In the genomic region with DNA sequence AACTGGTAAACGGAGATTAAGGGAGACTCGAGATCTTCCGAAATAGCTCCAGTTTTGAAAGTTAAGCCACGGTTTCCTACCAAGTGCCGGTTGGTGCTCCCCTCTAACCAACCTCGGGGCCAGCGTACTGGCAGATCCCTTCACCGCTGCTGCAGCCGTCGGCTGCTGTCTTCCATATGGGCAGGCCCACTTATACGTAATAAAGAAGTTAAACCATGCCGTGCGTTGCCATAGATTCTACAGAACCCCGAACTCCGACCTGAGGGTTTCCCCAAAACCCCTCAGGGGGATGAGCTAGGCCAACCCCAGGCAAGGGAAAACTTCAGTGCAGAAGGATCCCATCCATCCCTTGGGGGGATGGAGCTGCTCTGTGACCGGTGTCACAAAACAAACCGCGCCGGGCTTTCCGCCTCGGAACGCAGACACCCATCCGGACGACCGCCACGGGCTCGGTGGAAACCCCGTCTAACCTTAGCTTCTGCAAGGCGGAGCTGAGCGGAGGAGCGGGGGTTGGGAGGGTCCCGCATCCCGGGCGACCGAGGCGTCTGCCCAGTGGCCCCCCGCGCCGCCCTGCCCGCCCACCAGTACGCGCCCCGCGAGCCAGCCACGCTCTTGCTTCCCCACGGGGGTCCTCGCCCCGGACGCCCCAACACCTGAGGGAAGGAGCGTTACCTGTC, we compare ENCODE assay signal across 8 mouse cellular contexts. TPM values are rescaled to one million over a fixed set of nuclear protein-coding genes. Genes with fewer than 3 reads are reported as not detected.
A peak's percentile ranks its signal among the peaks of the same experiment; 100 is the strongest.
DNase-seq lines count a peak whose midpoint lies in the region; ATAC-seq and TF ChIP-seq lines count a peak whose summit lies in the region.

No protein-coding gene starts in this region.

- no peaks in the 10 kb centered on the region for H3K27me3 ChIP-seq in neural tube, embryonic 11.5 days (ENCODE audit: control insufficient read depth, insufficient read depth, low read length)
- H3K27me3 ChIP-seq in forebrain, postnatal 0 days (ENCODE audit: insufficient read depth, low read length): no peaks in the 10 kb centered on the region
- H3K27me3 ChIP-seq in hindbrain, embryonic 14.5 days (ENCODE audit: control insufficient read depth, insufficient read depth, low read length): peaks cover 6% of the 10 kb centered on the region; the same call in 1 of the 2 replicates
- H3K27me3 ChIP-seq in limb, embryonic 12.5 days: no peaks in the 10 kb centered on the region
- H3K27me3 ChIP-seq in midbrain, embryonic 12.5 days: no peaks in the 10 kb centered on the region
- no peaks in the 10 kb centered on the region for H3K27me3 ChIP-seq in stomach, embryonic 15.5 days (replicated peaks)

- peak overlapping the region; percentile 78 for H3K27ac ChIP-seq in neural tube, embryonic 11.5 days (ENCODE audit: low read depth, low read length)
- H3K27ac ChIP-seq in bone marrow, adult 2 months (ENCODE audit: control insufficient read depth, insufficient read depth, low read depth, low read length, poor library complexity): peak overlapping the region; percentile 74
- H3K27ac ChIP-seq in forebrain, postnatal 0 days (ENCODE audit: low read depth, low read length): peak overlapping the region; percentile 90
- peak overlapping the region; percentile 80 for H3K27ac ChIP-seq in hindbrain, embryonic 14.5 days
- peak overlapping the region; percentile 96 for H3K27ac ChIP-seq in limb, embryonic 12.5 days
- peak overlapping the region; percentile 92 for H3K27ac ChIP-seq in midbrain, embryonic 12.5 days (replicated peaks)
- H3K27ac ChIP-seq in stomach, embryonic 15.5 days: peak overlapping the region; percentile 94

- H3K9me3 ChIP-seq in neural tube, embryonic 11.5 days (ENCODE audit: control insufficient read depth, low read length): no peaks in the 10 kb centered on the region
- no peaks in the 10 kb centered on the region for H3K9me3 ChIP-seq in forebrain, postnatal 0 days (ENCODE audit: low read length)
- no peaks in the 10 kb centered on the region for H3K9me3 ChIP-seq in hindbrain, embryonic 14.5 days (ENCODE audit: control insufficient read depth, low read length)
- H3K9me3 ChIP-seq in limb, embryonic 12.5 days: no peaks in the 10 kb centered on the region
- no peaks in the 10 kb centered on the region for H3K9me3 ChIP-seq in midbrain, embryonic 12.5 days
- no peaks in the 10 kb centered on the region for H3K9me3 ChIP-seq in stomach, embryonic 15.5 days

- TF ChIP-seq CTCF in bone marrow, adult 2 months (IDR thresholded peaks at IDR 0.05; ENCODE audit: control insufficient read depth, insufficient read depth, low read length): no peak
- TF ChIP-seq CTCF in forebrain, postnatal 0 days (IDR thresholded peaks at IDR 0.05; ENCODE audit: low read depth): no peak

- DNase-seq in neural tube, embryonic 11.5 days (ENCODE audit: low spot score): peak; percentile 51
- no peak for DNase-seq in neural tube, embryonic 10.5 days (ENCODE audit: extremely low spot score, low spot score)
- DNase-seq in forebrain, postnatal 0 days: peak; percentile 45
- DNase-seq in hindbrain, embryonic 14.5 days (ENCODE audit: low spot score): peak; percentile 26

- no peak for TF ChIP-seq POLR2A in bone marrow, adult 2 months (IDR thresholded peaks at IDR 0.05; ENCODE audit: borderline replicate concordance, control insufficient read depth, low read depth, low read length)

- peak overlapping the region; percentile 73 for H3K4me2 ChIP-seq in neural tube, embryonic 11.5 days (ENCODE audit: low read depth)
- peak overlapping the region; percentile 63 for H3K4me2 ChIP-seq in forebrain, postnatal 0 days (ENCODE audit: low read depth)
- H3K4me2 ChIP-seq in hindbrain, embryonic 14.5 days (replicated peaks): peak overlapping the region; percentile 63
- peak overlapping the region; percentile 68 for H3K4me2 ChIP-seq in limb, embryonic 12.5 days
- H3K4me2 ChIP-seq in midbrain, embryonic 12.5 days (replicated peaks): peak overlapping the region; percentile 77
- peak overlapping the region; percentile 75 for H3K4me2 ChIP-seq in stomach, embryonic 15.5 days

- no peaks in the 10 kb centered on the region for H3K4me1 ChIP-seq in neural tube, embryonic 11.5 days (ENCODE audit: control insufficient read depth, insufficient read depth, low read length)
- no peaks in the 10 kb centered on the region for H3K4me1 ChIP-seq in bone marrow, adult 2 months (ENCODE audit: control insufficient read depth, insufficient read depth, low read length)
- H3K4me1 ChIP-seq in forebrain, postnatal 0 days (ENCODE audit: insufficient read depth): 0 out of 2 replicates have a peak, but pooled peaks cover 3% of the 10 kb centered on the region
- H3K4me1 ChIP-seq in hindbrain, embryonic 14.5 days (replicated peaks; ENCODE audit: control insufficient read depth, insufficient read depth, low read length): peaks cover 4% of the 10 kb centered on the region; the same call in 1 of the 2 replicates
- no peaks in the 10 kb centered on the region for H3K4me1 ChIP-seq in limb, embryonic 12.5 days (replicated peaks)
- H3K4me1 ChIP-seq in midbrain, embryonic 12.5 days: 0 out of 2 replicates have a peak, but pooled peaks cover 4% of the 10 kb centered on the region
- no peaks in the 10 kb centered on the region for H3K4me1 ChIP-seq in stomach, embryonic 15.5 days

- H3K4me3 ChIP-seq in neural tube, embryonic 11.5 days (ENCODE audit: low read depth, low read length): peak overlapping the region; percentile 80
- peak overlapping the region; percentile 88 for H3K4me3 ChIP-seq in bone marrow, adult 2 months (replicated peaks; ENCODE audit: control insufficient read depth, low read depth, low read length)
- H3K4me3 ChIP-seq in forebrain, postnatal 0 days (ENCODE audit: low read depth, low read length): peak overlapping the region; percentile 66
- H3K4me3 ChIP-seq in hindbrain, embryonic 14.5 days (replicated peaks; ENCODE audit: low read length): peak overlapping the region; percentile 94
- peak overlapping the region; percentile 93 for H3K4me3 ChIP-seq in limb, embryonic 12.5 days (replicated peaks)
- H3K4me3 ChIP-seq in midbrain, embryonic 12.5 days: peak overlapping the region; percentile 72
- H3K4me3 ChIP-seq in stomach, embryonic 15.5 days (replicated peaks): peak overlapping the region; percentile 99

- WGBS in neural tube, embryonic 11.5 days: under 1% methylated on average over 48 of the region's 50 CpGs
- under 1% methylated on average over 47 of the region's 50 CpGs for WGBS in bone marrow, adult 2 months
- WGBS in forebrain, postnatal 0 days: 0% methylated on average over 48 of the region's 50 CpGs
- under 1% methylated on average over 35 of the region's 50 CpGs for WGBS in hindbrain, embryonic 14.5 days
- WGBS in limb, embryonic 12.5 days: under 1% methylated on average over 49 of the region's 50 CpGs
- WGBS in midbrain, embryonic 12.5 days: under 1% methylated on average over 38 of the region's 50 CpGs
- WGBS in stomach, embryonic 15.5 days: under 1% methylated on average over 49 of the region's 50 CpGs

- H3K9ac ChIP-seq in neural tube, embryonic 11.5 days (ENCODE audit: low read length): peak overlapping the region; percentile 68
- H3K9ac ChIP-seq in forebrain, postnatal 0 days: peak overlapping the region; percentile 79
- peak overlapping the region; percentile 84 for H3K9ac ChIP-seq in hindbrain, embryonic 14.5 days
- H3K9ac ChIP-seq in limb, embryonic 12.5 days (replicated peaks): peak overlapping the region; percentile 88
- peak overlapping the region; percentile 78 for H3K9ac ChIP-seq in midbrain, embryonic 12.5 days (replicated peaks)
- peak overlapping the region; percentile 78 for H3K9ac ChIP-seq in stomach, embryonic 15.5 days

- no peaks in the 10 kb centered on the region for H3K36me3 ChIP-seq in neural tube, embryonic 11.5 days (ENCODE audit: control insufficient read depth, insufficient read depth, low read length)
- H3K36me3 ChIP-seq in forebrain, postnatal 0 days (ENCODE audit: insufficient read depth): no peaks in the 10 kb centered on the region
- H3K36me3 ChIP-seq in hindbrain, embryonic 14.5 days (replicated peaks; ENCODE audit: control insufficient read depth, insufficient read depth): no peaks in the 10 kb centered on the region
- no peaks in the 10 kb centered on the region; the same call in 1 of the 2 replicates for H3K36me3 ChIP-seq in limb, embryonic 12.5 days
- H3K36me3 ChIP-seq in midbrain, embryonic 12.5 days: no peaks in the 10 kb centered on the region
- no peaks in the 10 kb centered on the region for H3K36me3 ChIP-seq in stomach, embryonic 15.5 days

- ATAC-seq in neural tube, embryonic 11.5 days (ENCODE audit: insufficient read depth, low FRiP score, low TSS enrichment): no peak; the same call in 1 of the 2 replicates
- ATAC-seq in forebrain, postnatal 0 days: peak; percentile 19
- ATAC-seq in hindbrain, embryonic 14.5 days (ENCODE audit: low FRiP score): peak; percentile 42
- ATAC-seq in limb, embryonic 12.5 days (ENCODE audit: insufficient number of reproducible peaks, insufficient read depth, low FRiP score, low TSS enrichment, low read depth): peak; percentile 44
- ATAC-seq in midbrain, embryonic 12.5 days (ENCODE audit: low FRiP score, low read depth): peak; percentile 59
- peak; percentile 8; the same call in 1 of the 2 replicates for ATAC-seq in stomach, embryonic 15.5 days (ENCODE audit: insufficient read depth, low FRiP score, low read depth)

RNA-seq across cellular contexts. Expression of a gene that starts 0.7 kb away (rescaled TPM):
- 22.7 and 23.4 TPM in 2 replicates for polyA plus RNA-seq in neural tube, embryonic 11.5 days (2014; fragmentation: Nextera tagmentation; extraction: Ambion mirVana)
- 4.0 and 7.3 TPM in 2 replicates for polyA plus RNA-seq in bone marrow, adult 2 months (2011; ENCODE audit: insufficient read depth, insufficient read length, low replicate concordance, missing spikeins)
- 45.6 and 54.2 TPM in 2 replicates for total RNA-seq in forebrain, postnatal 0 days (2014; rRNA removed)
- 7.4 and 10.2 TPM in 2 replicates for polyA plus RNA-seq in forebrain, postnatal 0 days (2015; fragmentation: Nextera tagmentation; extraction: Ambion mirVana)
- polyA plus RNA-seq in hindbrain, embryonic 14.5 days (2014; fragmentation: Nextera tagmentation; extraction: Ambion mirVana): 17.2 and 22.0 TPM in 2 replicates
- polyA plus RNA-seq in limb, embryonic 12.5 days (2016; fragmentation: Nextera tagmentation; extraction: Ambion mirVana): 26.6 and 28.3 TPM in 2 replicates
- 27.2 and 28.8 TPM in 2 replicates for polyA plus RNA-seq in midbrain, embryonic 12.5 days (2016; fragmentation: Nextera tagmentation; extraction: Ambion mirVana)
- polyA plus RNA-seq in stomach, embryonic 15.5 days (2015; fragmentation: Nextera tagmentation; extraction: Ambion mirVana): 11.4 and 12.3 TPM in 2 replicates

RNA-seq across cellular contexts. Expression of a gene that starts 23.6 kb away (rescaled TPM):
- polyA plus RNA-seq in neural tube, embryonic 11.5 days (2014; fragmentation: Nextera tagmentation; extraction: Ambion mirVana): 9.7 and 11.9 TPM in 2 replicates
- polyA plus RNA-seq in bone marrow, adult 2 months (2011; ENCODE audit: insufficient read depth, insufficient read length, low replicate concordance, missing spikeins): 6.3 and 7.3 TPM in 2 replicates
- total RNA-seq in forebrain, postnatal 0 days (2014; rRNA removed): 9.8 and 12.1 TPM in 2 replicates
- polyA plus RNA-seq in forebrain, postnatal 0 days (2015; fragmentation: Nextera tagmentation; extraction: Ambion mirVana): 4.9 and 13.8 TPM in 2 replicates
- polyA plus RNA-seq in hindbrain, embryonic 14.5 days (2014; fragmentation: Nextera tagmentation; extraction: Ambion mirVana): 10.0 and 12.2 TPM in 2 replicates
- 12.9 and 13.6 TPM in 2 replicates for polyA plus RNA-seq in limb, embryonic 12.5 days (2016; fragmentation: Nextera tagmentation; extraction: Ambion mirVana)
- 13.2 and 13.3 TPM in 2 replicates for polyA plus RNA-seq in midbrain, embryonic 12.5 days (2016; fragmentation: Nextera tagmentation; extraction: Ambion mirVana)
- 10.8 and 14.1 TPM in 2 replicates for polyA plus RNA-seq in stomach, embryonic 15.5 days (2015; fragmentation: Nextera tagmentation; extraction: Ambion mirVana)
